Mouse (Mus musculus) cortical plate, adult 2 months (tissue): ENCODE data around the gene Axdnd1.

Experiments
- CTCF ChIP-seq: fragments of 200-500 bp; IDR thresholded peaks from 2 replicates; pipeline ENCODE4 v1.5.1; 2011; ENCODE audit warnings: mild to moderate bottlenecking, control low read depth, low read length; ENCODE audit not compliant: insufficient read depth; ENCODE audit errors: extremely low read depth
- POLR2A ChIP-seq: fragments of 200-500 bp; IDR thresholded peaks from 2 replicates; pipeline ENCODE4 v1.6.1; 2011; ENCODE audit warnings: mild to moderate bottlenecking, low read length, control low read depth; ENCODE audit not compliant: insufficient read depth; ENCODE audit errors: extremely low read depth

DNA sequence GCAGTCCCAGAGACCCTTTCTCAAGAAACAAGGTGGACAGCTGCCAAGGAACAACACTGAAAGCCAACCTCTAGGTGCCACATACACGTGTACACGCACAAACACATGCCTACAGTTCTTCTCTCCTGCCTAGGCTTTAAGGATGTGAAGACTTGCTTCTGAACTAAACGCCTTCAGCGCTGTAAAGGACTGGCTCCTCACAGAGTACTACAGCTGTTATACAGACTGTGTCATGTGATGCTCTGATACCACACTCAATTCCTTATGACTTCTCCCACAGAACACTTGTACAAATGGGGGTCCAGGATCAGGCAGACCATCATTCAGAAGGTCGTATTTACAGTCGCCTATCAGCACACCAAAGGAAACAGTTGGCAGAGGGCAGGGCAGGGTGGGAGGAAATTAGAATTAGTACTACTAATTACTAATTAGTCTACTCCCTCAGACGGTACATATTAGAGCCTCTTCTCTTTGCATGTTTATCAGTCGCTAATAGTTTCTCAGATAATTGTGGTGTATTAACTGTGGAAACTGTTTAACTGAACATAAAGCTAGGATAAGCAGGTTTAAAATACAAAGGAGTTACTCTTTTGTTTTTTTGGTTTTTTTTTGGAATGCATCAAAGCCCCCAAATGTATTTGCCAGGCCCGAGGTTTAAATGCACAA, 132.3 kb downstream of the Axdnd1 start:
- no peak for TF ChIP-seq POLR2A
- TF ChIP-seq CTCF = no peak
